Mouse (Mus musculus) bone marrow macrophage, adult 2 months (primary cell): ENCODE measurements around the gene Mfsd2b. TPM values are rescaled to one million over a fixed set of nuclear protein-coding genes. Genes with fewer than 3 reads are reported as not detected.

Source experiments
- H3K27ac ChIP-seq: 2 replicates; pipeline ENCODE4 v1.5.1; 2012; ENCODE audit warnings: low read depth, low read length; ENCODE audit not compliant: insufficient read depth
- H3K4me1 ChIP-seq: 2 replicates; pipeline ENCODE4 v1.6.1; 2012; ENCODE audit warnings: low read length; ENCODE audit not compliant: control insufficient read depth, insufficient read depth
- H3K4me3 ChIP-seq: 2 replicates; pipeline ENCODE4 v1.5.1; 2012; ENCODE audit warnings: mild to moderate bottlenecking, low read length, moderate library complexity; ENCODE audit not compliant: insufficient read depth
- CTCF ChIP-seq: IDR thresholded peaks from 2 replicates; pipeline ENCODE4 v1.5.1; 2012; ENCODE audit warnings: low read depth, mild to moderate bottlenecking, low read length, moderate library complexity
- polyA plus RNA-seq: library from polyadenylated mRNA; stranded (reverse); fragments of >200 nt; gene quantifications from 2 replicates; pipeline ENCODE4 v1.2.4, GENCODE M21; 2012; ENCODE audit not compliant: missing spikeins, insufficient read depth, insufficient read length

The Mfsd2b gene
- polyA plus RNA-seq, 1 experiment, result 0.67 TPM

DNA sequence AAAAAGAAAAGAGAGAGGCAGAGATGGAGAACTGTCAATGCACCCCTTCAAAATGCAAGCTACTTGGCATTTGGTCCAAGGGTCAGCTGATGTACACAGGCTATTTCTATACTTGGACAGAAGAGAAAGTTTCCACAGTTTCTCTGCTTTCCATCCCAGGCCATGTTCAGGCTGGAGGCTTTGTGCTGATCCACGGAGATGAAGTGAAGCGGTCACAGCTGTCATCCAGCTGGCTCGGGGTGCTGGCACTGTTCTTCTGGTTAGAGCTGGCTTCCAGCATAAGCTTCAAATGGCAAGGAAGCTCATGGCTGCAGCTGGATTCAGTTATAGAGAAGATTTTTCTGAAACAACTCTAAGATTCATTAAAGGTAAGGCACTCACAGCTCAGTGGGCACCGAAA is 60.5 kb downstream of the Mfsd2b start:
- peaks cover 9% of the 10 kb centered on the region for H3K4me1 ChIP-seq
- no peak overlapping the region for H3K27ac ChIP-seq
- TF ChIP-seq CTCF, result no peak
- no peak overlapping the region for H3K4me3 ChIP-seq

Other genes starting within 250 kb of the Mfsd2b start
- gene Fam228a, start 135.9 kb downstream of the Mfsd2b start, polyA plus RNA-seq, result not detected in 2 replicates
- 0.23 TPM in 1 of 2 replicates, not detected in the other for gene Pfn4, start 105.3 kb downstream of the Mfsd2b start, polyA plus RNA-seq
- 1.5 TPM in 1 of 2 replicates, not detected in the other for gene Fam228b, start 105.1 kb downstream of the Mfsd2b start, polyA plus RNA-seq
- 168 and 178 TPM in 2 replicates for gene Sf3b6, start 56.8 kb downstream of the Mfsd2b start, polyA plus RNA-seq
- 40.5 and 41.7 TPM in 2 replicates for gene Fkbp1b, start 32.8 kb downstream of the Mfsd2b start, polyA plus RNA-seq
- 10.1 and 10.6 TPM in 2 replicates for gene Wdcp, start 31.1 kb downstream of the Mfsd2b start, polyA plus RNA-seq
- 12.1 and 13.9 TPM in 2 replicates for gene Ubxn2a, start 33.3 kb upstream of the Mfsd2b start, polyA plus RNA-seq
- 18.0 and 18.7 TPM in 2 replicates for gene Atad2b, start 43.0 kb upstream of the Mfsd2b start, polyA plus RNA-seq